Mouse (Mus musculus): ENCODE measurements around the gene Cd3d.

Cd3d gene

DNA sequence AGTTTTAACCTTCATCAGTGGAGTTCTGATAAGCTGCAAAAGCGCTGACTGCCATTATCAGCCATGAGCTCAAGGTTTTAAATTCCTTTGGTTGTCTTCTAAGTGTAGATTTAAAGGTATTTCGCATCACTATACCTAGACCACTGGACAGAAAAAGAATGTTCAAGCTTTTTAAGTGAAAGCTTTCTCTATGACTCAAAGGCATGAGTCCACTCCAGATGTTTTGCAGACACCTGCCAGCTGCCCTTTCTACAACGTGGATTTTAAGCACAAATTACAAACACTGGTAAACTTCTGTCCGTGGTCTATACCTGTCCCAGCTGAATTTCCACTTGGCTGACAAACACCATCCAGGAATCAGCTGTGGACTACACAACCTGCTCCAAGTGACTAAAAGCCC is 13.4 kb downstream of the Cd3d start:
- no peak for DNase-seq

GRCm38 (mm10) chr9:44996590-44996989 is 15.0 kb downstream of the Cd3d start:
- DNase-seq = no peak

DNA sequence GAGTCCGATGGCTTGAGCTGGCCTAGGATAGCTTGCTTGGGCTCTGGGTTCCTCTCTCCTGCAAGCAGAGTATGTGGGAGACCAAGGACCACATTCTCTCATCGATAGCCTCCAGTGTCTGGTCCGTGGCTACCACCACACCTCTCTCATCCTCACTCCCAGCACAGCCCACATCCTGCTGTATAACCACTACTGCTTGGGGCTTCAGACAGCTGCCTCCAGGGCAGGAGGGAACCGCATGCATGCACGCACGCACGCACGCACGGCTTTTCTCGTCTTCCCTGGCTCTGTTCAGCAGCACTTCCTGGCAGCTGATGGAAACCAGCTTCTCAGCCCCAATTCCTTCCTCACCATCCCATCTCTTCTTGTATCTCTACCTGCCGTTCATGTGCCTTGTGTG is 16.6 kb downstream of the Cd3d start:
- peak in 1 of 2 experiments; percentile 6 for DNase-seq

- DNase-seq = peak; percentile 62 to 64
Measured at GRCm38 (mm10) chr9:44999171-44999570, 17.6 kb downstream of the Cd3d start.

GRCm38 (mm10) chr9:44999776-45000175 is 18.2 kb downstream of the Cd3d start:
- no peak for DNase-seq

GRCm38 (mm10) chr9:45000249-45000648 is 18.7 kb downstream of the Cd3d start:
- no peak for DNase-seq

DNA sequence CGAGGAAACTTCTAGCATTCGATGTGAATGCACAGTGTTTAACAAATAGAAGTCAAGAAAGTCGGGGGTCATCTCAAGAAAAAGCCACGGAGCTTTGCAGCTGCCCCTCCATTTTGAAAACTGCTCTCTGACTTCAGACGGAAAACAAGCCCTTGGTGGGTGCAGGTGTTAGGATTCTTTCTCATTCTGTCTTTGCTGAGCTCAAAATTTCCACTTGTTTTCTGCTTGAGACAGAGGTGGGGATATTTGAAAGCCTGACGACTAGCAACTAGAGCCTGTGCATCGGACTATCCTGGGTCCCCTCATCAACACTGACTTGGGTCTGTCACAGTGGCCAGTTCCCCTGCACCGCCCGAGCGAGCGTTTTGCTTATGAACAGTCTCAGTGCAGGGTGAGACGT is 25.8 kb downstream of the Cd3d start:
- DNase-seq = no peak

- DNase-seq = no peak
Measured at GRCm38 (mm10) chr9:45008342-45008741, 26.8 kb downstream of the Cd3d start.

DNA sequence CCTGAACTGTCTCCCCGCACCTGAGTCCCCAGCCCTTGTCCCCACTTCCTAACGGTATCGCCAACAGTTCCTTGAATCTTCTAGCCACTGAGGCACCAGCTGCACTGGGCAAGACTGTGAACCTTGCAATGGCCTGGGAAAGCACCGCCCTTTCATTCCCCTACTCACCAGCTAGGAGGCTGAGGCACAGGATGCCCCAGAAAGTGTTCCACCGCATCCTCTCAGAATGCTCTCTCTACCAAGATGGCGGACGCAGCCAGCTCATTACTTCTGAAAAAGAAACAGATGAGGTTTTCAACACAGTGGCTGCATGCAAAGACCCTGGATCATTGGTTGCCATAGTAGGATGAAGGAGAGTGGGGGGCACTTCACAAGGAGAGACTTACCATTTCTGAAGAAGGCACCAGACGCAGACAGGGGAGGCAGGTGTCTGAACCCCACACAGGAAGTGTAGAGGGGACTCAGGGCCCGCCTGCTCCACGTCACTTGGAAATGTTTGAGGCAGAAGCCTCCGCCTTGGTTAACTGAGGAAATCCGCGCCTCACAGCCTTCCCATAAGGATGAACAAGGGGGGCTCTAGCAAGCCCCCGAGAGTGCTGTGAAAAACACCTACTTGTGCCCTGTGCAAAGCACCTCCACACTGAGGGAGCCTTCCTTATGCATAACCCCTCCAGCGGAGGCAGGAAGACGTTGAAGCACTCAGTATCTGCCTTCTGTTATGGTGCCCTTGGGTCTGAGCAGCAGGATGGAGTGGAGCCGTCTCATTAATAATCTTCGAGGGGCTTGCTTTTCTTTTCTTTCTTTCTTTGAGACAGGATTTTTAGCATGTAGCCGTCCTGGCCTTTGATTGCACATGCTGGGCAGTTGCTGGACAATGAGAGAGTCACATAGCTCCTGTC is 27.8 kb downstream of the Cd3d start, which contains the start of gene Cd3e:
Gene Cd3e, minus strand, starts transcription at position 448 of the 899 bp plus-strand sequence.
- DNase-seq = no peak

DNA sequence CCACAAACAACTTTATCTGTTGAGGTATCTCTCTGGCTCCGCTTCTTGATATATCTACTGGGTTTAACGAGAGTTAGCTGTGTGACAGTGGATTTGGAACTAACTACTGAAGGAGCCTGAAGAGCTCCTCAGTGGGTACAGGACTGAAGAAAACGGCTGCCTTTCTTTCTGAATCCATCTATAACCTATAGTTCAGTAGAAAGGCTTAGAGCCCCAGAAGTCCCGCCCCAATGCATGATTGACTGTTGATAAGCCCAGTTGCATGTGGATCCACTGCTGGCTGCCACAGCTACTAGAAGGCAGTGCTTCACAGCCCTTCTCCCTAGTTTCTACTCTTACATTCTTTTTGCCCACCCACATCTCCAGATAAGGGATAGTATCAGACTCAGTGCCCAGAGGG is 28.9 kb downstream of the Cd3d start:
- DNase-seq = no peak

DNA sequence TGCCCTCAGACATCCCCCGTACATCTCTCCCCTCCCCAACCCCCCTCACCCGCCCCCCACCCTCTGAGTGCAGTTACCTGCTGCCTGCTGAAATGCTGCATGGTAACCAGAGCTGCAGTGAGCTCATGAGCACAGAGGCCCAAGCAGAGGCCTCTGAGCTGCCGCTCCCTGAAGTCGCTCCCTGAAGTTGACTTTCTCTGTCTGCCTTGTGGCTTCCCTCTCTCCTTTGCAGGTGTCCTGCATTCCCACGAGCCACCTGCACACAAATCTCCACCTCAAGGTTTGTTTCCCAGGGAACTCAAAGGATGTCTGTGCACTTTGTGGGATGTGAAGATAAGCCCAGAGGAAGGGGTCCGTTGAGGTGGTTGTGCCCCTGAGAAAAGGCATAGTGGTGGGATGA is 29.7 kb downstream of the Cd3d start:
- no peak for DNase-seq

DNA sequence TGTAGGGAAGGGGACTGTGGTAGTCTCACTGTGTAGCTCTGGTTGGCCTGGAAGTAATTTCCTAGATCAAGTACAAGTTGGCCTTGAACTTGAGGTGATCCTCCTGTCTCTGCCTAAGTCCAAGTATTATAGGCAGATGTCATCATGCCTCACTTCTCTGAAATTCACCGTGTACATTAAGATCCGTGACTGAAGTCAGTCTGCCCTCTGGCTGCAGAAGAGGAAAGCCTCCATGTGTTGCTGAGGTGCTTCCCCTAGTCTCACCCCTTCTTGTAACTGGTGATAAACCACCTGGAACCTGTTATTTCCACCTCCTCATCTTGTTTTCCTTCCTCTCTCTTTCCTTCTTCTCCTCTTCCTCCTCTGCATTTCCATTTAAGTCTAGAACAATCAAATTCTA is 33.3 kb downstream of the Cd3d start:
- DNase-seq = no peak

DNA sequence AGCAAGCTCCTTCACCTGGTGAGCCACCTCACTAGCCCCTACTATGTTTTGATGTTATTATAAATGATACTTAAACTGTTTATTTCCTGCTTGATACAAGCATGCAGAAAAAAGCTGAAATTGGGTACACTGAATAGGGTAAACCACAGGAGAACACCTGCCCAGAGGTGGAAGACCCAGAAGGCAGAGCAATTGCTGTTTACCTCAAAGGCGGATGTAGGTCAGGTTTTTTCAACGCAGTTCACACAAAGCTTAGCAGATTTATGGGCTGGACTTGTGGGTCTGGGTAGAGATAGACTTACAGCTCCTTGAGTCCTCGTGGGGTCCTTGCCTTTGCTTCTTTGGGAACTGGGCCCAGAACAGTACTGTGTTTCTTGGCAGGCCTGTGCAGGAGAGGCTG is 34.3 kb downstream of the Cd3d start:
- DNase-seq = no peak

DNA sequence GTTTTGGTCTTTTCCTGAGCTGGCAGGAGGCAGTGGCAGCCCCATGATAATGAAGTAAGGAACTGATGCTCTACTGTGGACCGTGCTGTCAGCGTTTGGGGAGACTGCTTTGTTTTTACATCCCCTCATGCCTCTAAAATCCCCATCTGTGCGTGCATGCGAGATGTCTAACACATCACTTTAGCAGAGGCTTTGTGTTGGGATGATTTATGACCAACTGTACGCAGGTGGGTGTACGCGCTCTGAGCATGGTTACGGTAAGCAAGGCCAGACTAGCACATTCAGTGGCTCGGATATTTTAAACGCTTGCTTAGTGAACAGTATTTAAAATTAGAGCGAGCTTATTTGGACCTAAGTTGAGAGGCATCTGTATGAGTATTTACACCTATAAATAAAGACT is 36.4 kb downstream of the Cd3d start:
- no peak for DNase-seq

GRCm38 (mm10) chr9:45022800-45023199 is 41.2 kb downstream of the Cd3d start:
- DNase-seq = peak; percentile 73 to 81

DNA sequence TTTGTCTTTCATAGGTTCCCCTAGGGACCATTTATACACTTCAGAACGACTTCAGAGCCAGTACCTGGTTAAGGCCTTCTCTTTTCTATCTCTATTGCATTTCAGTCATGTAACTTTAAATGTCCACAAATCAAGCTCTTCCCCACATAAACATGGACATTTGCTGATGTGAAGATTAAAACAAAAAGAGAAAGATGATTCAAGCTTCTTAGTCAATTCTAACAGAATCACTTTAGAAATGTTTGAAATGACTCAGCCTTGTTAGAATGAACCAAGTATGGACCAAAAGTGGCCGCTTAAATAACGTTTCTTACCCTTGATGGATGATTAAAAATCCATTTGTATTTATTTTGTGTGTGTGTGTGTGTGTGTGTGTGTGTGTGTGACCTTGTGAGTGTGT is 42.1 kb downstream of the Cd3d start:
- no peak for DNase-seq

DNA sequence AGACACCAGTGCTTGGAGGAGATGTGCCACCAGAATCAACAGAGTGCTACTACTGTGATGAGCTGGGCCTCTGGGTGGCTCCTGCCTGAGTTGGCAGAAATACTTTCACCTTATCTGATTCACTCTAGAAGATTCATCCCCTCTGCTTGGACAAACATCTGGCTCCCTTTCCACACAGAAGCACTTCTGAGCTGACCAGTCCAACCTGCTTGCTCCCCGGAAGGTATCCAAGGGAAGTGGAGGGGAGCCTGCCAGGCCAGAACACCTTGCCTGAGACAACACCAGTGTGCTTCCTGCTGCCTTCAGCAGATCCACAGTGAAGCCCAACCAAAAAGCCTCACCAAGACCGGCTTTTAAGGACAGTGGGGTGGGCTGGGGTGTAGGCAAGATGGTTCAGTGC is 42.6 kb downstream of the Cd3d start:
- DNase-seq = no peak

DNA sequence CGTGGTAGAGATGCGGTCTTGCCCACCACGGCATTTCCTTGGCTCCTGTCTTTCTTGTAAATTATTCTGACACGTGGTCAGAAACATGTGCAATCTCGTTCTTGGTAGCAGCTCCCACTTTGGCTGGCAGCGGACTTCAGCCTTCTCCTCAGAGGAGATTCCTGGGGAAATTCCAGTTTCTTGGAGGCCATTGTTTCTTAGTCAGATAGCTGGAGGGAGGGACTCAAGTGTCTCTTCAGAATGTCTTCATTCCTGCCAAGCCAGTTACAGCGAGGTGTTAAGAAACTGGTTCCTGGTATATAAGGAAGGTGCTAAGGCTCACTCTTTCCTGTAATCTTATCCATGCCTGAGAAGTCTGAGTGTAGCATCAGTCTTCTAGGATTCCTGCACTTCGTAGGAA is 45.8 kb downstream of the Cd3d start:
- no peak for DNase-seq

DNA sequence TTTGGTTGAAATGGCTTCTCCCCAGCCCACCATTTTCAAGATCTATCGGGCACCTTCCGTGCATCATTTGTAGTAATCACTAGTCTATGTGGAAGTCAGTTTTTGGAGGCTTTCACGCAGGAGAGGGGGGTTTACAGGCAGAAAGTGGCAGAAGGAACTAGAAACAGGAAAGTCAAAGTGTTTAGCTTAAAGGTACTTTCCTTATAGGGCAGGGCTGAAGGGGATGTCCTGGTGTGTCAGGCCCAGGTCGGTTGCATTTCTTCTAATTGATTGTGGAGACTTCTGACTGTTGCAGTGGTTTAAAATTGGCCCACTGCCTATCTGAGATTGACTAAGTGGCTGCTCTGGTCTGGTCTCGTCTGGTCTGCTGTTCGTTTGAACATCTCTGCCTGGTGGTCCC is 48.8 kb downstream of the Cd3d start:
- no peak for DNase-seq

- DNase-seq = no peak
Measured at GRCm38 (mm10) chr9:45032261-45032660, 50.7 kb downstream of the Cd3d start.

GRCm38 (mm10) chr9:45034526-45034925 is 52.9 kb downstream of the Cd3d start:
- no peak for DNase-seq

Data from cerebellum, postnatal 25 days (tissue).